Mouse (Mus musculus) heart, postnatal 0 days (tissue): Measurements from ENCODE around the gene Speer4c.

ENCODE experiments used
- CTCF ChIP-seq: IDR thresholded peaks from 2 replicates; pipeline ENCODE4 v1.5.1; 2016; ENCODE audit warnings: antibody characterized with exemption, control low read depth, low read depth
- EP300 ChIP-seq: IDR thresholded peaks from 2 replicates; pipeline ENCODE4 v1.6.1; 2016; ENCODE audit warnings: antibody characterized with exemption, low read depth

DNA sequence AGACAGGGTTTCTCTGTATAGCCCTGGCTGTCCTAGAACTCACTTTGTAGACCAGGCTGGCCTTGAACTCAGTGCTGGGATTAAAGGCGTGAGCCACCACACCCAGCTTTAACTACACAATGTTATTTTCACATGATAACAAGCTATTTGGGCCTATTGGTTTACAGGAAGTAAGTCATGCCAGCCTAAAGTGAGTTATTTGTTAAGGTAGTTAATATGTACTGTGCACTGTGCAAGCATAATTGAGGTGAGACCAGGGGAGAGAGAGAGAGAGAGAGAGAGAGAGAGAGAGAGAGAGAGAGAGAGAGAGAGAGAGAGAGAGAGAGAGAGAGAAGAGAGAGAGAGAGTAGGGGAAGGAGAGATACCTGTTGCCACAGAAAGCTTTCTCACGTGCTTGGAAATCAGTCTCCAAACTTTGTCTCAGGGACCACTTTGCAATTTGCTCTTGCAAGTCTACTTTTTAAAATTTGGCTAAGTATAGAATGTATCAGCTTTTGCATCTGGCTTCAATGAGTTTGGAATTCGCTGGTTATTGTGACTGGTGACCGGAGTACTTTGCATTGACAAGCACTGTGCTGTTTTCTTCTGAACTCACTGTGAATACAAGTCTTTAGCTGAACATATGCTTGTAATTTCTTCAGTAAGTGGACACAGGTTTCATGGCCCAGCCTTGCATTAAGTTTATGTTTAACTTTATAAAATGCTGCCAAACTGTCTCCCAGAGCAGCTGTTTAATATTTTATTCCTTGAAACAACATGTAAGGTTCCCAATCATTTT is 33.6 kb upstream of the Speer4c start:
- no peak for TF ChIP-seq EP300
- TF ChIP-seq CTCF, result no peak
